Mouse (Mus musculus): ENCODE measurements around the gene Aspm.

GRCm38 (mm10) chr1:139455226-139455869 lies 776 bp downstream of the Aspm start:
- TF ChIP-seq ZC3H11A (IDR thresholded peaks at IDR 0.05; ENCODE audit: low read depth, low read length) (no peak), CTCF (IDR thresholded peaks at IDR 0.05 in 2 of 3, conservative IDR thresholded peaks at IDR 0.05 in 1 of 3; ENCODE audit: control insufficient read depth in 1 of 3, insufficient read depth in 1 of 3, low read depth in 2 of 3, low read length in 3 of 3, poor library complexity in 1 of 3, severe bottlenecking in 1 of 3) (no peak), UBTF (IDR thresholded peaks at IDR 0.05; ENCODE audit: borderline replicate concordance, insufficient read depth, low read depth, low read length) (0 out of 2 replicates have a peak, but pooled peaks have one; percentile 14), RCOR1 (IDR thresholded peaks at IDR 0.05; ENCODE audit: low read depth, low read length) (0 out of 2 replicates have a peak, but pooled peaks have one; percentile 14), EP300 (IDR thresholded peaks at IDR 0.05; ENCODE audit: low read depth in 1 of 2, low read length in 2 of 2) (peak; percentile 24 to 47; a peak in 1 of 4 replicates), SMC3 (IDR thresholded peaks at IDR 0.05; ENCODE audit: low read depth, low read length) (no peak)
